Mouse (Mus musculus): ENCODE results near the gene Ubald1. TPM values are rescaled to one million over a fixed set of nuclear protein-coding genes. Genes with fewer than 3 reads are reported as not detected.

The Ubald1 gene
- polyA plus RNA-seq, 1 experiment from 2014 or later: 46.2 TPM

DNA sequence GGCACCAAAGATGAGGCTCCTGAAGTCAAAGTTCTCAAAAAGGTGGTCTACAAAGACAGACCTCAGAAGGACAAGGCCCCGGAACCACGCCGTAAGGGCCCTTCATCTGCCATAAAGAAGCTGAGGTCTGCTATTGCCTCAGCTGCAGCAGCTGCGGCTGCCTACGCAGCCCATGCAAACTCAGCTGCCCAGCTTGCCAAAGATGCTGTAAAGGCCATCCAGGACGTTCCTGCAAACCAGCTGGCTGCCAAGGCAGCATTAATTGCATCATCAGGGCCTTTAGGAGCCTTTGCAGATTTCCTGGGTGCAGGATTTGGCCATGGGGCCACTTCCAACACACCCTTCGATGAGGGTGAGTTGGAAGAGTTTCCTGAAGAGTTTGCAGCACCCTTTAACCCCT, 29.8 kb downstream of the Ubald1 start:
- no peak overlapping the region for H3K27ac ChIP-seq (replicated peaks)
- WGBS: 76% methylated on average over 7 of the region's 7 CpGs

DNA sequence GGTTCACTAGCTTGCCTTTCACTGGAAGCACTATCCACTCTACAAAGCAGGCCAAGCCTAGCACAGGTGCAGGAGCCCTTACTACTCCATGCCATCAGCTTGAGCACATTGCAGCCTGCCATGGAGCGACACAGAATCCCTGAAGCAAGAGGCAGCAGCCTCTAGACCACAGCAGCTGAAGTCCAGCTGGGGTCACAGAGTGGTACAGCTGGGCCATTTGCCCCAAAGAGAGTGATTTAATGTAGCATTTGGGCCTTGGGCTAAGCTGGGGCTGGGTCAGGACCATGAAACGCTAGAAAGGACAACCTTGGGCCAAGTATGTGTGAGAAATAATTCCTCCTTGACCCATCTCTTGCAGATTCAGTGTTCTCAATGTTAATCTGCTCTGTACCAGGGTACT, 32.0 kb downstream of the Ubald1 start:
- H3K4me1 ChIP-seq: 0 out of 2 replicates have a peak, but pooled peaks cover 5% of the 10 kb centered on the region
- WGBS: 76% methylated on average over 2 of the region's 2 CpGs
- DNase-seq (ENCODE audit: low spot score): no peak
- no peak overlapping the region for H3K4me3 ChIP-seq
- H3K9me3 ChIP-seq: no peaks in the 10 kb centered on the region
- no peaks in the 10 kb centered on the region for H3K27me3 ChIP-seq (replicated peaks; ENCODE audit: low read depth, poor library complexity, severe bottlenecking)
- no peak overlapping the region for H3K27ac ChIP-seq (replicated peaks)
- H3K36me3 ChIP-seq (replicated peaks): no peaks in the 10 kb centered on the region

More for the DNA sequence above, 29.8 kb downstream of the Ubald1 start:
- Histone ChIP-seq H3K27me3 (replicated peaks; ENCODE audit: low read depth, poor library complexity, severe bottlenecking) (no peaks in the 10 kb centered on the region), H3K9me3 (no peaks in the 10 kb centered on the region), H3K36me3 (replicated peaks) (no peaks in the 10 kb centered on the region), H3K4me1 (0 out of 2 replicates have a peak, but pooled peaks cover 5% of the 10 kb centered on the region), H3K4me3 (no peak overlapping the region)
- DNase-seq (ENCODE audit: low spot score): no peak

DNA sequence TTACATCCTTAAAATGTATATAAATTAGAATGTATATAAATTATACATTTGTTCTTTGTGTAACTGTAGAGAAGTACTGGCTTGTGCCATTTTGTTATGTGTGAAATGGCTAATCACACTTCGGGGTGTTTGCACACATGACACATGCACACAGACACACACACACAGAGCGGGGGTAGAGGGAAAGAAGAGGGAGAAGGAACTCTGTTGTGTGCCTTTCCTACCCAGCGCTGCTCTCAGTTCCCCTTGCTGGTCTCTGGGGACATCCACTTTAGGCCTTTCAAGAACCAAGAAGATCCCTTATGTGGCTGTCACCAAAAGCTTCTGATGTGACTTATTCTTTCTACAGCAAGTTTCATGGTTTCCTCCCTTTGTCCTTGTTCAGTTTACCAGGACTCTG, 33.1 kb downstream of the Ubald1 start:
- no peaks in the 10 kb centered on the region for H3K9me3 ChIP-seq
- H3K4me3 ChIP-seq: no peak overlapping the region
- no peak overlapping the region for H3K27ac ChIP-seq (replicated peaks)
- no peak for DNase-seq (ENCODE audit: low spot score)
- 0 out of 2 replicates have a peak, but pooled peaks cover 5% of the 10 kb centered on the region for H3K4me1 ChIP-seq
- no peaks in the 10 kb centered on the region for H3K27me3 ChIP-seq (replicated peaks; ENCODE audit: low read depth, poor library complexity, severe bottlenecking)
- WGBS: 88% methylated on average over 3 of the region's 3 CpGs
- no peaks in the 10 kb centered on the region for H3K36me3 ChIP-seq (replicated peaks)

DNA sequence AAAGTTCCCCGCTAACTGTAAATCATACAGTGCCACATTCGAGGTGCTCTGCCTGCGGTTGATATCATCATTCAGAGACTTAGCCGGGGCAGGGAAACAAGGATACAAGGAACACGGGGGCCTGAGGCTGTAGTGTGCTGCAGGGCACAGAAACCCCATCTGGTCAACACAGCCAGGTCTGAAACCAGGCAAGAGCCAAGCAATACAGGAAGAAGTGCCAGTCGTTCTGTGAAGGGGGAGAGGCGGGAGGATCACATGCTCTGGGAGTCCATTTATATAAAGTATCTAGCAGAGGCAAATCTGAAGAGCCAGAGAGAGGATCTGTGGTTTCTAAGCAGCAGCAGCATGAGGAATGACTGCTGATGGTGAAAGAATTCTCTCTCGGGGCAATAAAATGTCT, 39.9 kb downstream of the Ubald1 start:
- Histone ChIP-seq H3K9me3 (no peaks in the 10 kb centered on the region), H3K4me3 (no peak overlapping the region), H3K27ac (replicated peaks) (no peak overlapping the region), H3K4me1 (no peaks in the 10 kb centered on the region), H3K36me3 (replicated peaks) (no peaks in the 10 kb centered on the region), H3K27me3 (replicated peaks; ENCODE audit: low read depth, poor library complexity, severe bottlenecking) (no peaks in the 10 kb centered on the region)
- DNase-seq (ENCODE audit: low spot score): no peak
- WGBS: 80% methylated on average over 8 of the region's 8 CpGs

DNA sequence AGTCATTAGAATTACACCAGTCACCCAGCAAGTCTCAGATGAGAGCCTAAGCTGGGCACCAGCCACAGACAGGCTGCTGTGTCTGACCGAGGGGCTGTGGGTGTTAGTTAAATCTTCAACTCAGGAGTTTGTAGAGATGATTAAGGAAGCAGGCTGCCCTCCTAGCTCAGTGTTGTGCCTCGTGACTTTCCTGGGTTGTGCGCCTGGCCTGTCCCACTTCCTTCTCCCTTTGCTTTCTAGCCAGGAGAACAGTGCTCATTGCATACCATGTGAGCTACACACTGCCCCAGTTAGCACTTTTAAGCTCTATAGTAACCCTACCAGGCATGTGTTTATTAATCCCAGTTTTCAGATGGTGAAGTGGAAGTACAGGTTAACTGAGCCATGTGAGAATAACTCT, 40.6 kb downstream of the Ubald1 start:
- H3K9me3 ChIP-seq: no peaks in the 10 kb centered on the region
- H3K27me3 ChIP-seq (replicated peaks; ENCODE audit: low read depth, poor library complexity, severe bottlenecking): no peaks in the 10 kb centered on the region
- H3K27ac ChIP-seq (replicated peaks): no peak overlapping the region
- DNase-seq (ENCODE audit: low spot score): no peak
- WGBS: 78% methylated on average over 3 of the region's 3 CpGs
- no peak overlapping the region for H3K4me3 ChIP-seq
- H3K36me3 ChIP-seq (replicated peaks): no peaks in the 10 kb centered on the region
- H3K4me1 ChIP-seq: no peaks in the 10 kb centered on the region

DNA sequence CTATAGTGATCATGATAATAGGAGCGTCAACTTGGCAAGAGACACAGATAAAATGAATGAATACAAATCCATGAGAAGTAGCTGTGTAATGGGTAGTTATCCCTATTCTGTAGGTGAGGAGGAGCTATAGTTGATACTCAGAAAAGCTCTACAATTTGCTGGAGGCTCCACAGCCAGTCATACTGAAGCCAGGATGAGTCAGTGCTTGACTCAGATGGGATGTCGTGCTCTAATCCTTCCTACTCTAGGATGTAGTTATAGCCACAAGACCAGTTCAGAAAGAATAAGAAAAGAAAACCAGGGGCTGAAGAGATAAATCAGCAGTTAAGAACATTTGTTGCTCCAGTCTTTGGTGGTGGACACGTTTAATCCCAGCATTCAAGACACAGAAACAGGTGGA, 42.5 kb downstream of the Ubald1 start:
- no peak overlapping the region for H3K4me3 ChIP-seq
- no peak for DNase-seq (ENCODE audit: low spot score)
- no peaks in the 10 kb centered on the region for H3K4me1 ChIP-seq
- 84% methylated on average over 3 of the region's 3 CpGs for WGBS
- no peaks in the 10 kb centered on the region for H3K9me3 ChIP-seq
- no peaks in the 10 kb centered on the region for H3K27me3 ChIP-seq (replicated peaks; ENCODE audit: low read depth, poor library complexity, severe bottlenecking)
- H3K36me3 ChIP-seq (replicated peaks): no peaks in the 10 kb centered on the region
- no peak overlapping the region for H3K27ac ChIP-seq (replicated peaks)

DNA sequence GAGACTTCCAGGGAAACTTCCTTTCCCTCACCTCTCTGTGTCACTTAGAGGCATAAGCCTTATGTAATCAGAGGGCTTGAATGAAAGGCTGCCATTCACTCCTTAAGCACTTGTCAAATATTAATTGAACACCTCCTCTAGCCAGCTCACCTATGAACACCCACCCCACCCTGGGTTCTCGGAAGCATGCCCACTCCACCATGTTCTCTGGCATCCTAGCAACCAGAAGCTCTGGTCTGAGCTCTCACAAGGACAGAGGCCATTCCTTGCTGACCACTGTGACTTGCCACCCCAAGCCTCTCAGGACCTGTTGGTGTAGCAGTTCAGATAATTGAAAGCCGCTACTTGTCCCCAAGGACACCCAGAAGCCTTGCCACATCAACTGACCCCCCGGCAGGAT, 44.9 kb downstream of the Ubald1 start, which contains the start of gene 4930562C15Rik:
TSS of gene 4930562C15Rik (plus strand) at position 226 of the 400 bp plus-strand sequence.
- Histone ChIP-seq H3K36me3 (replicated peaks) (no peaks in the 10 kb centered on the region), H3K9me3 (no peaks in the 10 kb centered on the region), H3K27ac (replicated peaks) (no peak within 1 kb of the TSS), H3K27me3 (replicated peaks; ENCODE audit: low read depth, poor library complexity, severe bottlenecking) (no peaks in the 10 kb centered on the region), H3K4me3 (no peak within 1 kb of the TSS), H3K4me1 (no peaks in the 10 kb centered on the region)
- 82% methylated on average over 3 of the region's 3 CpGs for WGBS
- no peak for DNase-seq (ENCODE audit: low spot score)

DNA sequence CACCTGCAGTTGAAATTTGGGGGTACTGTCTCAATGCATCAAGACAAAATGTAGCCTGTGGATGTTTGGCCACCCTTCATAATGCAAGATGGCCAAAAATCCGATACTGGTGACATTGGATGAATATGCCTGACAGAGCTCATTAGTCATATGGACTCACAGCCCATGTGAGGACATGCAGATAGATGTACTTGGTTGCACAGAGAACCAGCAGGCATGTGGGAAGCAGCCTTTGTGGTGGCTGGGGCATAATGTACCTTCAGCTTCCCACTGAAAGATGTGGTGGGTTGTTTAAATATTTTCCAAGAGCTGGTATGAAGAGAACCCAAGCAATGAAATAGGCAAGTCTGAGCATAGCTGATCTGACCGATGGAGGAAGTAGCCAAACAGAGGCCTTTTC, 46.3 kb downstream of the Ubald1 start:
- Histone ChIP-seq H3K9me3 (no peaks in the 10 kb centered on the region), H3K27me3 (replicated peaks; ENCODE audit: low read depth, poor library complexity, severe bottlenecking) (no peaks in the 10 kb centered on the region), H3K4me3 (no peak overlapping the region), H3K4me1 (no peaks in the 10 kb centered on the region), H3K36me3 (replicated peaks) (no peaks in the 10 kb centered on the region), H3K27ac (replicated peaks) (no peak overlapping the region)
- 84% methylated on average over 2 of the region's 2 CpGs for WGBS
- DNase-seq (ENCODE audit: low spot score): no peak

DNA sequence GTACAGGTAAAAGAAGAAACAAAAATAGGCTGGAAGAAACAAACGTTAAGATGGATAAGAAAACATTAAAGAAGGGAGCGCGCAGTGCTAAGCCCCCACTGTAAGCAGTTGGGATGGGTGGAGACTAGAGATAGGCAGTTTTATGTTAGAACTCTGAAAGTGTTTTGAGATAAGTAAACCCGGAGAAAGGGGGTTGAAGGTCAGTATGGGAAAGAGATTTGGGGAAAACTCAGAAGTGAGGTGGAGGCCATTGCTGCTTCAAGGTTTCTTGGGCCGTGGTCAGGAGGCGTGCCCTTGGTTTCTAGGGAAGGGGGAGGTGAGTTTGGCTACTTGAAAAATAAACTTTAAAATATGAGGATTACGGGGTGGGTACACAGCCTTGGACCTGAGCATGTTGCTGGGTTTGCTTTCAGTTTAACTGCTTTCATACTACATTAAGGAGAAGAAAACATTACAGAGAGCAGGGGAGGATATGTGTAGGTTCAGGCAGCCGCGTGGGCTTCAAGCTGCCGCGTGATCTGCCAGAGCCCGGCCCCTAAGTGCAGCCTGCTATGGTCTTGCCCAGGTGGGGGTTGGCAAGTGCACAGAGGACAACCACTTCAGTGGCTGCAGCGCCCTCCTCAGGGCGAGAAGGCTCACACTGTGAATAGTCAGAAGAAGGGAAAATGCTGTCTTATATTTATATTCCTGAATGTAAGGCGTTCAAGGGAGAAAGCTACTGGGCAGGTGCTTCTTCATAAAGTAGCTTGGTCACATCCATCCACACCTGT, 48.3 kb downstream of the Ubald1 start:
- no peak for DNase-seq (ENCODE audit: low spot score)
- 72% methylated on average over 15 of the region's 15 CpGs for WGBS
- H3K27me3 ChIP-seq (replicated peaks; ENCODE audit: low read depth, poor library complexity, severe bottlenecking): no peaks in the 10 kb centered on the region
- no peaks in the 10 kb centered on the region for H3K4me1 ChIP-seq
- H3K9me3 ChIP-seq: no peaks in the 10 kb centered on the region
- H3K4me3 ChIP-seq: no peak overlapping the region
- H3K36me3 ChIP-seq (replicated peaks): no peaks in the 10 kb centered on the region
- H3K27ac ChIP-seq (replicated peaks): no peak overlapping the region

DNA sequence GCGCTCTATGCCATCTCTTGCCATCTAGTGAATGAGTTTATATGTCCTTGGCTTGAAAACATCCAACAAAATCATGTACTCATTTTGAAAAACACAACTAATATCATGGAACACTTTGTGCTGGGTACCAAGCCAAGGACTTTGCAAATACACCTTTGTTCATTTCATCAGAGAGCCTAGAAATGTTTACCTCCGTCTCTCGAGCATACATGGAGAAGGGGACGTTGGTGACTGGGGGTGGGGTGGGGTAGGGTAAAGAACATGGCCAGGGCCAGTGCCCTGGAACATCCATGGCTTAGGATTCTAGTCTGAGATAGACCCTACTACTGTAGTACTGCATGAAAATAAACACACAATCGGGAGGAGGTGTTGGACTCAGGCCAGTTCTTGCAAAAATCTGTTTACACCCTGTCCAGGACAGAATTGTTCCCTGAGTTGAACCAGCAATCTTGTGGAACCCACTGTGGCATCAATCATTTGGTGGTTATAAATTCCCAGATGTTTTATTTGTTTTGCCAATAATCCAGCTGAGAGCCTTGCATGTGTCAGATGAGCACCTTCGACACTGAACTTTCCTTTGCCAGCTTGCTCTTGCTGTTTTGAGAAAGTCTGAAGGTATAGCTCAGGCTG, 50.7 kb downstream of the Ubald1 start:
- Histone ChIP-seq H3K4me1 (no peaks in the 10 kb centered on the region), H3K27ac (replicated peaks) (no peak overlapping the region), H3K9me3 (no peaks in the 10 kb centered on the region), H3K4me3 (no peak overlapping the region), H3K27me3 (replicated peaks; ENCODE audit: low read depth, poor library complexity, severe bottlenecking) (no peaks in the 10 kb centered on the region), H3K36me3 (replicated peaks) (no peaks in the 10 kb centered on the region)
- no peak for DNase-seq (ENCODE audit: low spot score)
- 86% methylated on average over 6 of the region's 6 CpGs for WGBS

DNA sequence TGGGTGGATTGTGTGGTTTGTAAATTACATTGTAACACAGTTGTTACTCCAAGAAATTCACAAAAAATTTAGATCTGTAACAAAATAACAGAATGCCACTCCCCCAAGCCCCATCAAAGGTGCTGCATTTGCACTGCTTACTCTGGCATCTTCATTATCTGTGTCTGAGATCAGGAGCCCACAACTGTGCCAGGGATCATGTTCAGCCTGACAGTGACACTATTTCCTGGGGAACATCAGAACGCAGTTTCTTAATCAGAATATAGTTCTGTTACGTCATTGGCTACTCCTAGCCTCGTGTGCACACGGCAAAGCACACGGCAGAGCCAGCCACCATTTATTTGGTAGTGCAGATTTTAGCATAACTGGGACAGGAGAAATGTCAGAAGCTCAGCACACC, 52.5 kb downstream of the Ubald1 start:
- WGBS: 96% methylated on average over 5 of the region's 5 CpGs
- Histone ChIP-seq H3K9me3 (no peaks in the 10 kb centered on the region), H3K4me3 (no peak overlapping the region), H3K36me3 (replicated peaks) (no peaks in the 10 kb centered on the region), H3K27me3 (replicated peaks; ENCODE audit: low read depth, poor library complexity, severe bottlenecking) (no peaks in the 10 kb centered on the region), H3K27ac (replicated peaks) (no peak overlapping the region), H3K4me1 (no peaks in the 10 kb centered on the region)
- DNase-seq (ENCODE audit: low spot score): no peak

Data from embryonic facial prominence, embryonic 10.5 days (tissue).